Mouse (Mus musculus): ENCODE data around the gene Cep104.

- TF ChIP-seq TAL1 (IDR thresholded peaks at IDR 0.05; ENCODE audit: low read length) (no peak), GATA1 (IDR thresholded peaks at IDR 0.05; ENCODE audit: low read length) (no peak)
Measured at GRCm38 (mm10) chr4:153929425-153929824, 45.6 kb upstream of the Cep104 start.

Data from erythroblast, embryonic 14.5 days (primary cell).